Mouse (Mus musculus): Measurements from ENCODE around the gene Senp6. TPM values are rescaled to one million over a fixed set of nuclear protein-coding genes. Genes with fewer than 3 reads are reported as not detected.
"Not testable (repeated sequence)": the region's sequence is repeated elsewhere in the genome, so short reads cannot be mapped to it uniquely, and the experiment has no call there.

The Senp6 gene
- polyA plus RNA-seq, 1 experiment = 44.6 TPM

DNA sequence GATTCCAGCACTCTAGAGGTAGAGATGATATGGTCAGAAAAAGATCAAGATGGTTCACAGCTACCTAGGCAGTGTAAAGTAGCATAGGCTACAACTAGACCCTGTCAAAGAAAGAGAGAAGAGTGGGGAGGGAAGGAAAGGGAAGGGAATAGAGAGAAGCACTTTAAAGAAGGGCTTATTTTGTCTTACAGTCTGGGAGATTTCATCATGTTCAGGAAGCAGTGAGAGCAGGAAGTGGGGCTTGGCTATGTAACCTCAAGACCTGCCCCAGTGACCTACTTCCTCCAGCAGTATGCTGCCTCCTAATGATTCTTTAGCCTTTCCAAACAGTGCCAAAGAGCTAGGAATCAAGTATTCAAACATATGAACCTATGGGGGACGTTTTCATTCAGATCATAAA, 14.2 kb downstream of the Senp6 start:
- DNase-seq = no peak
- TF ChIP-seq CTCF (IDR thresholded peaks at IDR 0.05; ENCODE audit: borderline replicate concordance, insufficient read depth, low read depth, low read length) (no peak), POLR2A (IDR thresholded peaks at IDR 0.05; ENCODE audit: borderline replicate concordance, insufficient read depth, low read length) (no peak)
- Histone ChIP-seq H3K27ac (ENCODE audit: insufficient read depth, low read length) (no peak overlapping the region), H3K4me1 (ENCODE audit: control insufficient read depth, insufficient read depth, low read length) (peaks cover 7% of the 10 kb centered on the region; the same call in 1 of the 2 replicates), H3K27me3 (ENCODE audit: control insufficient read depth, insufficient read depth, low read length) (no peaks in the 10 kb centered on the region), H3K4me3 (replicated peaks; ENCODE audit: insufficient read depth, low read depth, low read length) (no peak overlapping the region)
- WGBS = 77% methylated on average over 1 of the region's 1 CpGs

DNA sequence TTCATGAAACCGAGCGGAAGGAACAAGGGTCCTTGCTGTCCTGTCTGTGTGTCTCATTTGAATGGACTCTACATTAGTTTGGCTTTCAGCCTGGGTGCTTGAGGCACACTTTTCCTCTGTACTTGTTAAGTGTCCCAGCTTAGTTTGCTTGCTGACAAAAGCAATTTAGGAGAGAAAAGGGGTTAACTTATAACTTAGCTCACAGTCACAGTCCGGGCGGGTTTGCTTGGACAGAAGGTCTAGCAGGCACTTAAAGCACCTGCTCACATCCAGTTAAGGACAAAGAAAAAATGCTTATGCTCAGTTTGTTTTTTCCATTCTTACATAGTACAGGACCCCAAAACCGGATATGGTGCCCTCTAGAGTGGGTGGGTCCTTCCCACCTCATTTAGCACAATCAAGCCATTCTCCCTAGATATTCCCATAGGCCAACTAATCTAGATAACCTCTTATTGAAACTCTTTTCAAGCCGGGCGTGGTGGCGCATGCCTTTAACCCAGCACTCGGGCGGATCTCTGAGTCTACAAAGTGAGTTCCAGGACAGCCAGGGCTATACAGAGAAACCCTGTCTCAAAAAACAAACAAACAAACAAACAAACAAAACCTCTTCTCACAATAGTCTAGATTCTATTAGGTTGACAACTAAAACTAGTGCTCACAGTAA, 17.9 kb downstream of the Senp6 start:
- WGBS = 46% methylated on average over 10 of the region's 10 CpGs
- Histone ChIP-seq H3K4me1 (ENCODE audit: control insufficient read depth, insufficient read depth, low read length) (peaks cover 5% of the 10 kb centered on the region), H3K27ac (ENCODE audit: insufficient read depth, low read length) (no peak overlapping the region), H3K4me3 (replicated peaks; ENCODE audit: insufficient read depth, low read depth, low read length) (no peak overlapping the region), H3K27me3 (ENCODE audit: control insufficient read depth, insufficient read depth, low read length) (no peaks in the 10 kb centered on the region)
- TF ChIP-seq POLR2A (IDR thresholded peaks at IDR 0.05; ENCODE audit: borderline replicate concordance, insufficient read depth, low read length) = no peak
- no peak for TF ChIP-seq CTCF (IDR thresholded peaks at IDR 0.05; ENCODE audit: borderline replicate concordance, insufficient read depth, low read depth, low read length)
- DNase-seq = no peak

DNA sequence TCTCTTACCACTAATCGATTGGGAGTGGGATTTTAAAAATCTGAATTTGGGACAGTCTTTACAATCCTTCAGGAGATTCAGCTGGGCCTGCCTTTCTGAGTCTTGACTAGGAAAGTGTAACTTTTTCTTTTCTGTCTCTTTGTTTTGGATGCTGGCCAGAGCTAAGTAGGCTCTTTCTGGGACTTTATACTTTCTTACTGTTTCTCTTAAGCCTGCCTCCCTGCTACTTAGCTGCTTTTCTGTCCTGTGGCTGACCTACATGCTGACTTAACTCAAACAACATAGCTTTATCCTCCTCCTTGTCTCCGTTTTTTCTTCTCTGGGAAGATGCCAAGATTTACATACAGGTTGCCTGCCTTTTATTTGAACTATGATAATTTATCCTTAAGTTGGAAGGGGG, 19.0 kb downstream of the Senp6 start:
- Histone ChIP-seq H3K27ac (ENCODE audit: insufficient read depth, low read length) (no peak overlapping the region), H3K4me3 (replicated peaks; ENCODE audit: insufficient read depth, low read depth, low read length) (no peak overlapping the region), H3K4me1 (ENCODE audit: control insufficient read depth, insufficient read depth, low read length) (peaks cover 10% of the 10 kb centered on the region), H3K27me3 (ENCODE audit: control insufficient read depth, insufficient read depth, low read length) (no peaks in the 10 kb centered on the region)
- no peak for DNase-seq
- no peak for TF ChIP-seq POLR2A (IDR thresholded peaks at IDR 0.05; ENCODE audit: borderline replicate concordance, insufficient read depth, low read length)
- TF ChIP-seq CTCF (IDR thresholded peaks at IDR 0.05; ENCODE audit: borderline replicate concordance, insufficient read depth, low read depth, low read length) = no peak
- 23% methylated on average over 2 of the region's 2 CpGs for WGBS

DNA sequence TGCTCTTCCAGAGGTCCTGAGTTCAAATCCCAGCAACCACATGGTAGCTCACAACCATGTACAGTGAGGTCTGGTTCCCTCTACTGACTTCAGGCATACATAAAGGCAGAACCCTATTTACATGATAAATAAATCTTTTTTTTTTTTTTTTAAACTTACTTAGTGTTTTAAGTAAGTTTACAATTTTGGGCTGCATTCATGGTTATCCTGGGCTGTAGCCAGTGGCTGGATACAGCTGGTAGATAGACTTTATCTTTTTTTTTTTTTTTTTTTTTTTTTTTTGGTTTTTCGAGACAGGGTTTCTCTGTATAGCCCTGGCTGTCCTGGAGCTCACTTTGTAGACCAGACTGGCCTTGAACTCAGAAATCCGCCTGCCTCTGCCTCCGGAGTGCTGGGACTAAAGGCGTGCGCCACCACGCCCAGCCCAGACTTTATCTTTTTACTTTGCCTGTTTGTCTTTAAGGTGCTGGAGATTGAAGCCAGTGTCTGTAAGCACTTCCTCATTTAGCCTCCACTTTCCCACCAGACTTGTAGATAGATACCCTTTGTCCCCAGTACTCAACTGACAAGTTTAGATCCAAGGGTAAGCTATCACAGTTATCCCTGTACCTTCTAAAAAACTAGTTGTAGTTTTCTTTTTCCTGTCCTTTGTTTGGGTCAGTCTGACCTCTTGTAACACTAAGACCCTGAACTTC, 19.7 kb downstream of the Senp6 start:
- H3K4me3 ChIP-seq (replicated peaks; ENCODE audit: insufficient read depth, low read depth, low read length); H3K4me1 ChIP-seq (ENCODE audit: control insufficient read depth, insufficient read depth, low read length); DNase-seq; H3K27ac ChIP-seq (ENCODE audit: insufficient read depth, low read length); H3K27me3 ChIP-seq (ENCODE audit: control insufficient read depth, insufficient read depth, low read length): not testable (repeated sequence)
- 92% methylated on average over 6 of the region's 6 CpGs for WGBS

DNA sequence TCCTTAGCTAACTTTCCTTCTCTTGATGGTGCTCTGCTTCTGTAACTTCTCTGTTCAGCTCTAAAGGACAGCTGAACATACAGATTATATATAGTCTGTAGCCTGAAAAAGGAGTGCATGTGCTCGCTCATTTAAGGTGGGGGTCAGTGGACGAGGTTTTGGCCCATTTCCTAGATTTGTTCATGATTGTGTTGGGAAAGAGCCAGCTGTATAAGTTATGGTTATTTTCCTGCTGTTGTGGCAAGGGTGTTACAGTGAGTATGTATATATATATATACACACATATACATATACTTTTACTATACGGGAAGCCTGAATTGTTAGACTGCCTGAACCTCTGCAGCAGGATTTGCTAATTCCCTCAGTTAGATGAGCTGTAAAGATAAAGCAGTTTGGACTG, 22.7 kb downstream of the Senp6 start:
- Histone ChIP-seq H3K27me3 (ENCODE audit: control insufficient read depth, insufficient read depth, low read length) (no peaks in the 10 kb centered on the region), H3K4me3 (replicated peaks; ENCODE audit: insufficient read depth, low read depth, low read length) (no peak overlapping the region), H3K27ac (ENCODE audit: insufficient read depth, low read length) (no peak overlapping the region), H3K4me1 (ENCODE audit: control insufficient read depth, insufficient read depth, low read length) (peaks cover 7% of the 10 kb centered on the region)
- DNase-seq = no peak
- WGBS = 32% methylated on average over 3 of the region's 3 CpGs
- TF ChIP-seq CTCF (IDR thresholded peaks at IDR 0.05; ENCODE audit: borderline replicate concordance, insufficient read depth, low read depth, low read length) = no peak
- TF ChIP-seq POLR2A (IDR thresholded peaks at IDR 0.05; ENCODE audit: borderline replicate concordance, insufficient read depth, low read length) = no peak

DNA sequence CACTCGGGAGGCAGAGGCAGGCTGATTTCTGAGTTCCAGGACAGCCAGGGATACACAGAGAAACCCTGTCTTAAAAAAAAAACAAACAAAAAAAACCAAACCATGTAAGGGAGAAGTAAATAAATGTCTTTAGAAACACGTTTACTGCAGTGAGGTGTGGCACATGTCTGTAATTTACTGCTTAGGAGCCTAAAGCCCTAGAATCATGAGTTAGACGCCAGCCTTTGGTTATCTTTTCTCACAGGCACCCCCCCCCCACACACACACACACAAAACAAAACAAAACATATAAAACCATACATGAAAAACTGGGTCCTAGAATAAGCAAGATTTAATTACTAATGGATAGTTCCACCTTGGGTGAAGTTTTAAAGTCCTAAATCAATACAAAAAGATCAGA, 29.6 kb downstream of the Senp6 start:
- no peak for DNase-seq
- Histone ChIP-seq H3K4me1 (ENCODE audit: control insufficient read depth, insufficient read depth, low read length) (no peaks in the 10 kb centered on the region), H3K4me3 (replicated peaks; ENCODE audit: insufficient read depth, low read depth, low read length) (no peak overlapping the region), H3K27me3 (ENCODE audit: control insufficient read depth, insufficient read depth, low read length) (no peaks in the 10 kb centered on the region), H3K27ac (ENCODE audit: insufficient read depth, low read length) (no peak overlapping the region)
- no peak for TF ChIP-seq CTCF (IDR thresholded peaks at IDR 0.05; ENCODE audit: borderline replicate concordance, insufficient read depth, low read depth, low read length)
- no peak for TF ChIP-seq POLR2A (IDR thresholded peaks at IDR 0.05; ENCODE audit: borderline replicate concordance, insufficient read depth, low read length)
- 93% methylated on average over 3 of the region's 3 CpGs for WGBS

DNA sequence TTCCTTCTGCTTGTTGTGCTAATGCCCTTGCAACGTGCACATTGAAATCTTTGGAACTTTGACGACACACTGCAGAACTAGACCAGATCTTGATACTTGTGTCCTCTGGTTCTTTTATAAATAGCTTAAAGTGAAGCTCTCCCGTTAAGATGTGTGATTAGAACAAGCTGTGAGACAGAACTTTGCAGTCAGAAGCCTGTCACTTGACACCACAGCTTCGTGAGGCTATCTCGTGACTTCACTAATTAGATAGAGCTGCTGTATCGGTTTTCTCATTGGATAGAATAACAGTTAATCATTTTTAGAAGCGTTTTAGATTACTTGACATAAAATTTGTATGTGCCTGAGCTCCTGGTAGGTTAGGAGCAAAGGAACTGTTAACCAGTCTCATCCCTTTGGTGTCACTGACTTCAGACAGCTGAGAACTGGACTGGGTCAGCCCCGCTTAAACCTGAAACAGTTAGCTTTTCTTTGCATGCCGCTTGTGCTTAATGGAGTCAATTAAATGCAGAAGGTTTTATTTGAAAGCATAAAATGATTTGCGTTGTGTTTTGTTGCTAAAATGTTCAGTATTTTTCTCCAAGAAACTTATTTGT, 79.4 kb downstream of the Senp6 start:
- no peak for DNase-seq
- H3K4me3 ChIP-seq (replicated peaks; ENCODE audit: insufficient read depth, low read depth, low read length) = no peak overlapping the region
- H3K27ac ChIP-seq (ENCODE audit: insufficient read depth, low read length) = no peak overlapping the region
- TF ChIP-seq CTCF (IDR thresholded peaks at IDR 0.05; ENCODE audit: borderline replicate concordance, insufficient read depth, low read depth, low read length) (no peak), POLR2A (IDR thresholded peaks at IDR 0.05; ENCODE audit: borderline replicate concordance, insufficient read depth, low read length) (no peak)
- H3K27me3 ChIP-seq (ENCODE audit: control insufficient read depth, insufficient read depth, low read length) = no peaks in the 10 kb centered on the region
- 88% methylated on average over 10 of the region's 10 CpGs for WGBS
- no peaks in the 10 kb centered on the region for H3K4me1 ChIP-seq (ENCODE audit: control insufficient read depth, insufficient read depth, low read length)

DNA sequence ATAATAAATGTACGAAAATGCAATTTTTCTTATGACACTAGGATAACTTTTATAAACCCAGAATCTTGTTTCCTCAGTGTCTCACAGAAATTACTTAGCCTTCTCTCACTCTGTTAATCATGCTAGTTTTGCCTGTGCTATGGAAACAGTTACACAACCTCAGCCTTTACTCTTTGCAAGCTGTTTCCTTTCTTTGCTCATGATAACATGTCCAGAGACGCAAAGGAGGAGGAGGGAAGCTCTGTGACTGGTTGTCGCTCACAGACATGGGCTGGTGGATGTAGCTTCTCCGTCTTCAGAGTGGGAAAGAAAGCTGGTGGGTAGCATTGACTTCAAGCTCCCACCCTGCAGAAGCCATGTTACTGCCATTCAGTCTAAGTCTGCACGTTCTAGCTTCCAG, 82.9 kb downstream of the Senp6 start:
- Histone ChIP-seq H3K4me1 (ENCODE audit: control insufficient read depth, insufficient read depth, low read length) (no peaks in the 10 kb centered on the region), H3K27me3 (ENCODE audit: control insufficient read depth, insufficient read depth, low read length) (no peaks in the 10 kb centered on the region), H3K4me3 (replicated peaks; ENCODE audit: insufficient read depth, low read depth, low read length) (no peak overlapping the region), H3K27ac (ENCODE audit: insufficient read depth, low read length) (no peak overlapping the region)
- WGBS = 92% methylated on average over 5 of the region's 5 CpGs
- TF ChIP-seq POLR2A (IDR thresholded peaks at IDR 0.05; ENCODE audit: borderline replicate concordance, insufficient read depth, low read length) = no peak
- no peak for TF ChIP-seq CTCF (IDR thresholded peaks at IDR 0.05; ENCODE audit: borderline replicate concordance, insufficient read depth, low read depth, low read length)
- DNase-seq = no peak

All from cerebellum, adult 2 months (tissue).